Mouse (Mus musculus): Measurements from ENCODE around the gene Lrrc73.

- TF ChIP-seq CTCF (IDR thresholded peaks at IDR 0.05) (no peak), EP300 (IDR thresholded peaks at IDR 0.05) (no peak)
Observed at GRCm38 (mm10) chr17:46275506-46275905, 22.2 kb downstream of the Lrrc73 start.

Data from lung, postnatal 0 days (tissue).